Mouse (Mus musculus) mouse trophoblast stem cell (cell line): ENCODE measurements around the gene Rps29.

Source experiments
- in situ Hi-C, 2 experiments: fragments of 300-500 bp; cut with MseI, MboI; formaldehyde crosslinking; loops; 2 replicates in 1 of 2; 3 replicates in 1 of 2; pipeline ENCODE4 v1.15.1; 2025

Rps29 gene

GRCm38 (mm10) chr12:69130486-69130885 lies 28.5 kb downstream of the Rps29 start:
- in situ Hi-C loops: no loop called here

DNA sequence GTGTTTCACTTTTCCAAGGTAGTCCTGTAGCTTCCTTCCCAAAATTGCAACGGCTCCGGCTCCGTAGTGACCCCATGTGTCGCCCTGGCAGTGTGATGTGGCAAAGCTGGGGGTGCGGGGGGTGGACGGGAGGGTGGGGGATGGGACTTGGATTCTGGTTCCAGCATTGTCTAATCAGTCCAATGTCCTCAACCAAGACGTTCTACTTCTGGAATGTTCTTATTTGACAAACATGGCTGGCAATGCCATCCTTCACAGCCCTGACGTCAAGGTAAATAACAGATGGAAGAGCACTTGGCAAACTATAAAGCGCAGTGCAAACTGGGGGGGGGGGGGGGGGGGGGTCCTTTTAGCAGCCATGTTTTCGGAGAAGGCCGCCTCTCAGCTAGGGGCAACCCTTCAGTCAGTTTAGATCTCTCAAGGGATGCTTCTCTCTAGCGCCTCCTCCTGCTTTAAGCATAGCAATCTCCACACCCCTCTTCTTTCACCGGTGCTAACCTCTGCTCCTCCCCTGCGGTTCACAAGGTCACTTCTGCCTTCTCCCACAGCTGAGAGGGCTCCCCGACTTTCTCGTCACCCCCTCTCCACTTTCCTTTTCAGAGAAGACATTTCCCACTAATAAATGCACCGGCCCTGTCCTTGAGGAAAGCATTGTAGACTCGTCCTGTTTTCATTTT lies 29.2 kb downstream of the Rps29 start:
- in situ Hi-C loops: no loop called here

DNA sequence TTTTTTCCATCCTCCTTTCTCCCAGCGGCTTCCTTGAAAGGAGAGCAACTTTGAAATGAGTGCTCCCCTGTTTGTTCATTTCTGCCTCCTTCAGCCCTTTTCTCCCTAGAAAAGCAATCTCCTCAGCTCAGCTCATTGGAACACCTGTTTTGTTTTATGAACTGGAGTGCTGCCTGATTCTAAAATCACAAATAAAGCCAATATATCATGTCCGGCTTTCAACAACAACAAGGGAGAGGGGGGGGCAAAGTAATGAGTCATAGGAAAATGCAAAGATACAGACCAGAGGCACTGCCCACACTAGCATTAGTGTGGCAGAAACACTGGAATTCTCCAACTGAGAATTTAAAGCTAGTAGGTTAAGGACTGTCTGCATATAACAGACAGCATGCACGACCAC lies 31.4 kb downstream of the Rps29 start:
- in situ Hi-C loops: no loop called here

DNA sequence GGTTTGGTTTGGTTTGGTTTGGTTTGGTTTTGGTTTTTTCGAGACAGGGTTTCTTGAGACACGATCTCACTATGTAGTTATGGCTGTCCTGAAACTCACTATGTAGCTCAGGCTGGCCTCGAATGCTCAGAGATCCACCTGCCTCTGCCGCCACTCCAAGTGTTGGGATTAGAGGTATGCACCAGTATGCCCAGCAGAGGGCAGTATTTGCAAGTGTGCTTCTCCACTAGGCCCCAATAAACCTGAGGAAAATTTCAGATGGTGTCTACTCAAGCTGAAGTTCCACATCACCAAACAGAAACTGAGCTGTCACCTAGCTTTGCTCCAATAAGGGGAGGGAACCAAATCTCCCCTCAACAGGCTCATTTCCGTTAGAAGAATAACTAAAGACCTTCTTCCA lies 31.8 kb downstream of the Rps29 start:
- in situ Hi-C loops: no loop called here

- in situ Hi-C loops: no loop called here
These were observed 33.9 kb downstream of the Rps29 start for GRCm38 (mm10) chr12:69125066-69125465.

- in situ Hi-C loops: no loop called here
These were observed 36.2 kb downstream of the Rps29 start for GRCm38 (mm10) chr12:69122801-69123200.

GRCm38 (mm10) chr12:69119908-69120307 lies 39.1 kb downstream of the Rps29 start:
- in situ Hi-C loops: no loop called here
